7 mouse cellular contexts compared by ENCODE assay signal in genomic region chr10:117708856-117709255, GRCm38 (mm10). TPM values are rescaled to one million over a fixed set of nuclear protein-coding genes. Genes with fewer than 3 reads are reported as not detected.
DNase-seq lines count a peak whose midpoint lies in the region; ATAC-seq and TF ChIP-seq lines count a peak whose summit lies in the region.

No protein-coding gene starts in this region.

- H3K27me3 ChIP-seq in neural tube, embryonic 11.5 days (ENCODE audit: control insufficient read depth, insufficient read depth, low read length), result no peaks in the 10 kb centered on the region
- H3K27me3 ChIP-seq in forebrain, embryonic 15.5 days, result no peaks in the 10 kb centered on the region
- no peaks in the 10 kb centered on the region for H3K27me3 ChIP-seq in liver, embryonic 13.5 days
- H3K27me3 ChIP-seq in stomach, postnatal 0 days (ENCODE audit: control insufficient read depth, insufficient read depth, low read length), result no peaks in the 10 kb centered on the region

- peak overlapping the region; percentile 51 for H3K4me3 ChIP-seq in neural tube, embryonic 11.5 days (ENCODE audit: low read depth, low read length)
- peak overlapping the region; percentile 99 for H3K4me3 ChIP-seq in forebrain, embryonic 15.5 days
- H3K4me3 ChIP-seq in liver, embryonic 13.5 days (replicated peaks), result peak overlapping the region; percentile 94
- peak overlapping the region; percentile 97; the same call in 1 of the 2 replicates for H3K4me3 ChIP-seq in stomach, postnatal 0 days (ENCODE audit: low read depth, low read length)

- DNase-seq in neural tube, embryonic 11.5 days (ENCODE audit: low spot score), result no peak
- DNase-seq in neural tube, embryonic 10.5 days (ENCODE audit: extremely low spot score, low spot score), result no peak
- DNase-seq in liver, embryonic 13.5 days, result no peak
- no peak for DNase-seq in stomach, postnatal 0 days (ENCODE audit: low spot score)
- no peak for DNase-seq in left cerebral cortex, postnatal 10 days (ENCODE audit: extremely low spot score in 1 of 2, low spot score in 2 of 2)
- no peak for DNase-seq in embryo, embryonic 11 days

- no peak for ATAC-seq in neural tube, embryonic 11.5 days (ENCODE audit: insufficient read depth, low FRiP score, low TSS enrichment)
- ATAC-seq in forebrain, embryonic 15.5 days (replicated peaks), result no peak
- ATAC-seq in liver, embryonic 13.5 days (ENCODE audit: low read depth), result no peak
- no peak for ATAC-seq in stomach, postnatal 0 days (ENCODE audit: low FRiP score, low TSS enrichment)

- peaks cover 13% of the 10 kb centered on the region; the same call in 1 of the 2 replicates for H3K4me1 ChIP-seq in neural tube, embryonic 11.5 days (ENCODE audit: control insufficient read depth, insufficient read depth, low read length)
- H3K4me1 ChIP-seq in forebrain, embryonic 15.5 days, result peaks cover 27% of the 10 kb centered on the region
- H3K4me1 ChIP-seq in liver, embryonic 13.5 days (replicated peaks), result peaks cover 42% of the 10 kb centered on the region
- no peaks in the 10 kb centered on the region for H3K4me1 ChIP-seq in stomach, postnatal 0 days (replicated peaks; ENCODE audit: control insufficient read depth, insufficient read depth)

- TF ChIP-seq EP300 in stomach, postnatal 0 days (optimal IDR thresholded peaks at IDR 0.05), result no peak

- H3K27ac ChIP-seq in neural tube, embryonic 11.5 days (ENCODE audit: low read depth, low read length), result no peak overlapping the region
- H3K27ac ChIP-seq in forebrain, embryonic 15.5 days (replicated peaks), result no peak overlapping the region
- H3K27ac ChIP-seq in liver, embryonic 13.5 days, result peak overlapping the region; percentile 8; the same call in 1 of the 2 replicates
- no peak overlapping the region for H3K27ac ChIP-seq in stomach, postnatal 0 days (replicated peaks)

- no peaks in the 10 kb centered on the region for H3K9me3 ChIP-seq in neural tube, embryonic 11.5 days (ENCODE audit: control insufficient read depth, low read length)
- H3K9me3 ChIP-seq in forebrain, embryonic 15.5 days, result no peaks in the 10 kb centered on the region
- no peaks in the 10 kb centered on the region for H3K9me3 ChIP-seq in liver, embryonic 13.5 days (replicated peaks)
- no peaks in the 10 kb centered on the region for H3K9me3 ChIP-seq in stomach, postnatal 0 days (ENCODE audit: control insufficient read depth, low read length)

- WGBS in neural tube, embryonic 11.5 days, result 91% methylated on average over 9 of the region's 9 CpGs
- 90% methylated on average over 9 of the region's 9 CpGs for WGBS in forebrain, embryonic 15.5 days
- WGBS in liver, embryonic 13.5 days (ENCODE audit: insufficient replicate concordance), result 41% methylated on average over 9 of the region's 9 CpGs
- WGBS in stomach, postnatal 0 days, result 64% methylated on average over 9 of the region's 9 CpGs

- peak overlapping the region; percentile 4; the same call in 1 of the 2 replicates for H3K4me2 ChIP-seq in neural tube, embryonic 11.5 days (ENCODE audit: low read depth)
- peak overlapping the region; percentile 64 for H3K4me2 ChIP-seq in forebrain, embryonic 15.5 days (replicated peaks)
- H3K4me2 ChIP-seq in liver, embryonic 13.5 days, result peak overlapping the region; percentile 81
- H3K4me2 ChIP-seq in stomach, postnatal 0 days (replicated peaks; ENCODE audit: low read depth), result peak overlapping the region; percentile 70

- H3K36me3 ChIP-seq in neural tube, embryonic 11.5 days (ENCODE audit: control insufficient read depth, insufficient read depth, low read length), result peaks cover 11% of the 10 kb centered on the region
- peaks cover 31% of the 10 kb centered on the region for H3K36me3 ChIP-seq in forebrain, embryonic 15.5 days
- peaks cover 42% of the 10 kb centered on the region for H3K36me3 ChIP-seq in liver, embryonic 13.5 days
- H3K36me3 ChIP-seq in stomach, postnatal 0 days (ENCODE audit: control insufficient read depth, insufficient read depth, low read length), result peaks cover 5% of the 10 kb centered on the region; the same call in 1 of the 2 replicates

- TF ChIP-seq CTCF in stomach, postnatal 0 days (IDR thresholded peaks at IDR 0.05; ENCODE audit: low read depth), result no peak

- intact Hi-C loops in left cerebral cortex, postnatal 10 days (cut with DNase I), result no loop called here

- no peak overlapping the region for H3K9ac ChIP-seq in neural tube, embryonic 11.5 days (ENCODE audit: low read length)
- H3K9ac ChIP-seq in forebrain, embryonic 15.5 days (replicated peaks), result no peak overlapping the region; the same call in 1 of the 2 replicates
- H3K9ac ChIP-seq in liver, embryonic 13.5 days, result peak overlapping the region; percentile 99
- H3K9ac ChIP-seq in stomach, postnatal 0 days (ENCODE audit: low read length), result 0 out of 2 replicates have a peak overlapping the region, but pooled peaks have one; percentile 23

RNA-seq across cellular contexts. Expression of gene Mdm2, which starts 1.7 kb away (rescaled TPM):
- polyA plus RNA-seq in neural tube, embryonic 11.5 days (2014; fragmentation: Nextera tagmentation; extraction: Ambion mirVana), result 63.2 and 63.5 TPM in 2 replicates
- polyA plus RNA-seq in forebrain, embryonic 15.5 days (2015; fragmentation: Nextera tagmentation; extraction: Ambion mirVana), result 63.5 and 67.8 TPM in 2 replicates
- 16.3 and 25.9 TPM in 2 replicates for polyA plus RNA-seq in liver, embryonic 13.5 days (2015; fragmentation: Nextera tagmentation; extraction: Ambion mirVana)
- polyA plus RNA-seq in stomach, postnatal 0 days (2015; fragmentation: Nextera tagmentation; extraction: Ambion mirVana), result 14.8 and 17.6 TPM in 2 replicates
- total RNA-seq in left cerebral cortex, postnatal 10 days (2021), result 10 to 100 TPM; 39.5 to 42.1 TPM

RNA-seq across cellular contexts. Expression of gene Slc35e3, which starts 37.3 kb away (rescaled TPM):
- 20.3 and 21.2 TPM in 2 replicates for polyA plus RNA-seq in neural tube, embryonic 11.5 days (2014; fragmentation: Nextera tagmentation; extraction: Ambion mirVana)
- 29.6 and 31.7 TPM in 2 replicates for polyA plus RNA-seq in forebrain, embryonic 15.5 days (2015; fragmentation: Nextera tagmentation; extraction: Ambion mirVana)
- polyA plus RNA-seq in liver, embryonic 13.5 days (2015; fragmentation: Nextera tagmentation; extraction: Ambion mirVana), result 2.7 and 3.2 TPM in 2 replicates
- polyA plus RNA-seq in stomach, postnatal 0 days (2015; fragmentation: Nextera tagmentation; extraction: Ambion mirVana), result 19.4 and 21.0 TPM in 2 replicates
- 10 to 100 TPM; 30.9 to 31.6 TPM for total RNA-seq in left cerebral cortex, postnatal 10 days (2021)

Comparison
In these comparisons a context has a peak if more than half of its experiments do, and no peak if none do; other contexts are left out.
1. H3K4me2 ChIP-seq: peak in every context shown above with its lines; median percentile 81 in liver, embryonic 13.5 days; 70 in stomach, postnatal 0 days; 64 in forebrain, embryonic 15.5 days; 4 in neural tube, embryonic 11.5 days.
2. H3K9ac ChIP-seq: peak in liver, embryonic 13.5 days (single experiment) and stomach, postnatal 0 days (single experiment); none in neural tube, embryonic 11.5 days (single experiment) and forebrain, embryonic 15.5 days (single experiment).
3. Peak in every context shown above with its lines, with median percentiles within 50 percentile points of each other: H3K4me3 ChIP-seq.